In genomic region chr17:56765431-56765830, GRCm38 (mm10) we compare ENCODE assay signal across 7 mouse cellular contexts. TPM values are rescaled to one million over a fixed set of nuclear protein-coding genes. Genes with fewer than 3 reads are reported as not detected.
DNase-seq lines count a peak whose midpoint lies in the region; ATAC-seq and TF ChIP-seq lines count a peak whose summit lies in the region.

No protein-coding gene starts in this region.

- no peaks in the 10 kb centered on the region for H3K27me3 ChIP-seq in liver, adult 2 months (ENCODE audit: control insufficient read depth, insufficient read depth, low read length)
- peaks cover 10% of the 10 kb centered on the region; the same call in 1 of the 2 replicates for H3K27me3 ChIP-seq in embryonic facial prominence, embryonic 13.5 days
- H3K27me3 ChIP-seq in hindbrain, postnatal 0 days (ENCODE audit: insufficient read depth, low read length): no peaks in the 10 kb centered on the region
- H3K27me3 ChIP-seq in neural tube, embryonic 12.5 days (replicated peaks): peaks cover 9% of the 10 kb centered on the region; the same call in 1 of the 2 replicates

- TF ChIP-seq POLR2A in liver, adult 2 months (IDR thresholded peaks at IDR 0.05; ENCODE audit: extremely low read depth, insufficient read depth, low read length): no peak

- no peak for TF ChIP-seq CTCF in liver, adult 2 months (IDR thresholded peaks at IDR 0.05; ENCODE audit: low read depth, low read length)
- no peak for TF ChIP-seq CTCF in hindbrain, postnatal 0 days (IDR thresholded peaks at IDR 0.05; ENCODE audit: low read depth)

- H3K27ac ChIP-seq in liver, adult 2 months (replicated peaks; ENCODE audit: insufficient read depth, low read depth, low read length): peak overlapping the region; percentile 35
- peak overlapping the region; percentile 92; the same call in 1 of the 2 replicates for H3K27ac ChIP-seq in embryonic facial prominence, embryonic 13.5 days
- peak overlapping the region; percentile 98; the same call in 1 of the 2 replicates for H3K27ac ChIP-seq in hindbrain, postnatal 0 days
- H3K27ac ChIP-seq in neural tube, embryonic 12.5 days: no peak overlapping the region

- peak overlapping the region; percentile 51 for H3K9ac ChIP-seq in liver, adult 2 months (ENCODE audit: low read depth, low read length)
- peak overlapping the region; percentile 86 for H3K9ac ChIP-seq in embryonic facial prominence, embryonic 13.5 days
- peak overlapping the region; percentile 80 for H3K9ac ChIP-seq in hindbrain, postnatal 0 days (replicated peaks; ENCODE audit: low read length)
- H3K9ac ChIP-seq in neural tube, embryonic 12.5 days: 0 out of 2 replicates have a peak overlapping the region, but pooled peaks have one; percentile 14

- H3K79me2 ChIP-seq in liver, adult 2 months (ENCODE audit: control insufficient read depth, insufficient read depth, low read length): no peaks in the 10 kb centered on the region

- ATAC-seq in embryonic facial prominence, embryonic 13.5 days (ENCODE audit: insufficient number of reproducible peaks, insufficient read depth, low FRiP score, low TSS enrichment, low read depth): no peak
- ATAC-seq in hindbrain, postnatal 0 days: peak; percentile 2
- 0 out of 2 replicates have a peak, but pooled peaks have one; percentile 0 for ATAC-seq in neural tube, embryonic 12.5 days (ENCODE audit: low FRiP score, low read depth)

- H3K4me3 ChIP-seq in liver, adult 2 months (ENCODE audit: insufficient read depth, low read depth, low read length): peak overlapping the region; percentile 35
- peak overlapping the region; percentile 73 for H3K4me3 ChIP-seq in embryonic facial prominence, embryonic 13.5 days
- peak overlapping the region; percentile 78 for H3K4me3 ChIP-seq in hindbrain, postnatal 0 days (ENCODE audit: low read length)
- H3K4me3 ChIP-seq in neural tube, embryonic 12.5 days: peak overlapping the region; percentile 76

- H3K9me3 ChIP-seq in embryonic facial prominence, embryonic 13.5 days: no peaks in the 10 kb centered on the region
- H3K9me3 ChIP-seq in hindbrain, postnatal 0 days (ENCODE audit: low read length): no peaks in the 10 kb centered on the region
- no peaks in the 10 kb centered on the region for H3K9me3 ChIP-seq in neural tube, embryonic 12.5 days

- peaks cover 3% of the 10 kb centered on the region; the same call in 1 of the 2 replicates for H3K36me3 ChIP-seq in liver, adult 2 months (ENCODE audit: control insufficient read depth, insufficient read depth, low read length)
- H3K36me3 ChIP-seq in embryonic facial prominence, embryonic 13.5 days: peaks cover 40% of the 10 kb centered on the region
- H3K36me3 ChIP-seq in hindbrain, postnatal 0 days (ENCODE audit: insufficient read depth, low read length): peaks cover 30% of the 10 kb centered on the region
- H3K36me3 ChIP-seq in neural tube, embryonic 12.5 days: peaks cover 38% of the 10 kb centered on the region

- DNase-seq in liver, adult 2 months (ENCODE audit: extremely low read depth, low read depth, low spot score): no peak
- no peak for DNase-seq in liver
- DNase-seq in hindbrain, postnatal 0 days (ENCODE audit: low spot score): no peak
- DNase-seq in urinary bladder, postnatal 4 days (ENCODE audit: low spot score in 2 of 2): no peak
- no peak for DNase-seq in right cerebral cortex, postnatal 25 days

- WGBS in liver, adult 2 months: 12% methylated on average over 12 of the region's 12 CpGs
- WGBS in embryonic facial prominence, embryonic 13.5 days: 50% methylated on average over 12 of the region's 12 CpGs
- WGBS in hindbrain, postnatal 0 days: 49% methylated on average over 12 of the region's 12 CpGs
- 66% methylated on average over 12 of the region's 12 CpGs for WGBS in neural tube, embryonic 12.5 days

- peak overlapping the region; percentile 82 for H3K4me2 ChIP-seq in embryonic facial prominence, embryonic 13.5 days
- H3K4me2 ChIP-seq in hindbrain, postnatal 0 days (ENCODE audit: low read depth, low read length): peak overlapping the region; percentile 80
- H3K4me2 ChIP-seq in neural tube, embryonic 12.5 days (replicated peaks): peak overlapping the region; percentile 70

- peaks cover 12% of the 10 kb centered on the region for H3K4me1 ChIP-seq in liver, adult 2 months (ENCODE audit: control insufficient read depth, insufficient read depth, low read length)
- peaks cover 21% of the 10 kb centered on the region for H3K4me1 ChIP-seq in embryonic facial prominence, embryonic 13.5 days
- H3K4me1 ChIP-seq in hindbrain, postnatal 0 days (ENCODE audit: insufficient read depth, low read length): peaks cover 13% of the 10 kb centered on the region; the same call in 1 of the 2 replicates
- H3K4me1 ChIP-seq in neural tube, embryonic 12.5 days: peaks cover 21% of the 10 kb centered on the region

RNA-seq across cellular contexts. Expression of gene Dus3l, which starts 0.9 kb away (rescaled TPM):
- total RNA-seq in liver, adult 2 months (2014; rRNA removed): 7.2 and 11.9 TPM in 2 replicates
- 19.7 and 25.7 TPM in 2 replicates for polyA plus RNA-seq in liver, adult 2 months (2012; rRNA removed)
- 40.5 and 46.5 TPM in 2 replicates for polyA plus RNA-seq in embryonic facial prominence, embryonic 13.5 days (2015; fragmentation: Nextera tagmentation; extraction: Ambion mirVana)
- 79.0 and 96.5 TPM in 2 replicates for total RNA-seq in hindbrain, postnatal 0 days (2014; rRNA removed)
- 85.9 and 90.0 TPM in 2 replicates for polyA plus RNA-seq in hindbrain, postnatal 0 days (2015; fragmentation: Nextera tagmentation; extraction: Ambion mirVana)
- polyA plus RNA-seq in neural tube, embryonic 12.5 days (2016; fragmentation: Nextera tagmentation; extraction: Ambion mirVana): 49.3 and 54.3 TPM in 2 replicates

RNA-seq across cellular contexts. Expression of gene Prr22, which starts 4.6 kb away (rescaled TPM):
- total RNA-seq in liver, adult 2 months (2014; rRNA removed): 0.18 TPM in 1 of 2 replicates, not detected in the other
- 0.85 and 1.5 TPM in 2 replicates for polyA plus RNA-seq in liver, adult 2 months (2012; rRNA removed)
- polyA plus RNA-seq in embryonic facial prominence, embryonic 13.5 days (2015; fragmentation: Nextera tagmentation; extraction: Ambion mirVana): 1.2 and 1.7 TPM in 2 replicates
- total RNA-seq in hindbrain, postnatal 0 days (2014; rRNA removed): 0.21 and 2.6 TPM in 2 replicates
- 0.46 and 0.87 TPM in 2 replicates for polyA plus RNA-seq in hindbrain, postnatal 0 days (2015; fragmentation: Nextera tagmentation; extraction: Ambion mirVana)
- 1.6 and 1.8 TPM in 2 replicates for polyA plus RNA-seq in neural tube, embryonic 12.5 days (2016; fragmentation: Nextera tagmentation; extraction: Ambion mirVana)

RNA-seq across cellular contexts. Expression of gene Nrtn, which starts 8.1 kb away (rescaled TPM):
- total RNA-seq in liver, adult 2 months (2014; rRNA removed): 0.83 and 1.3 TPM in 2 replicates
- polyA plus RNA-seq in liver, adult 2 months (2012; rRNA removed): 1.9 and 3.6 TPM in 2 replicates
- polyA plus RNA-seq in embryonic facial prominence, embryonic 13.5 days (2015; fragmentation: Nextera tagmentation; extraction: Ambion mirVana): 17.7 and 18.4 TPM in 2 replicates
- total RNA-seq in hindbrain, postnatal 0 days (2014; rRNA removed): 12.9 and 15.7 TPM in 2 replicates
- polyA plus RNA-seq in hindbrain, postnatal 0 days (2015; fragmentation: Nextera tagmentation; extraction: Ambion mirVana): 4.3 TPM in 2 replicates
- 3.4 and 3.7 TPM in 2 replicates for polyA plus RNA-seq in neural tube, embryonic 12.5 days (2016; fragmentation: Nextera tagmentation; extraction: Ambion mirVana)

RNA-seq across cellular contexts. Expression of gene Vmac, which starts 47.6 kb away (rescaled TPM):
- total RNA-seq in liver, adult 2 months (2014; rRNA removed): 8.9 and 10.7 TPM in 2 replicates
- 12.3 and 15.2 TPM in 2 replicates for polyA plus RNA-seq in liver, adult 2 months (2012; rRNA removed)
- 19.2 and 24.6 TPM in 2 replicates for polyA plus RNA-seq in embryonic facial prominence, embryonic 13.5 days (2015; fragmentation: Nextera tagmentation; extraction: Ambion mirVana)
- 37.5 and 40.7 TPM in 2 replicates for total RNA-seq in hindbrain, postnatal 0 days (2014; rRNA removed)
- polyA plus RNA-seq in hindbrain, postnatal 0 days (2015; fragmentation: Nextera tagmentation; extraction: Ambion mirVana): 17.4 and 19.1 TPM in 2 replicates
- polyA plus RNA-seq in neural tube, embryonic 12.5 days (2016; fragmentation: Nextera tagmentation; extraction: Ambion mirVana): 15.0 and 16.3 TPM in 2 replicates

RNA-seq across cellular contexts. Expression of gene Ndufa11, which starts 47.9 kb away (rescaled TPM):
- total RNA-seq in liver, adult 2 months (2014; rRNA removed): 110 and 146 TPM in 2 replicates
- polyA plus RNA-seq in liver, adult 2 months (2012; rRNA removed): 462 and 466 TPM in 2 replicates
- polyA plus RNA-seq in embryonic facial prominence, embryonic 13.5 days (2015; fragmentation: Nextera tagmentation; extraction: Ambion mirVana): 397 and 420 TPM in 2 replicates
- 279 and 501 TPM in 2 replicates for total RNA-seq in hindbrain, postnatal 0 days (2014; rRNA removed)
- 691 and 728 TPM in 2 replicates for polyA plus RNA-seq in hindbrain, postnatal 0 days (2015; fragmentation: Nextera tagmentation; extraction: Ambion mirVana)
- polyA plus RNA-seq in neural tube, embryonic 12.5 days (2016; fragmentation: Nextera tagmentation; extraction: Ambion mirVana): 404 and 428 TPM in 2 replicates

Comparison
In these comparisons a context has a peak if more than half of its experiments do, and no peak if none do; other contexts are left out.
1. H3K9ac ChIP-seq: peak in every context shown above with its lines; median percentile 86 in embryonic facial prominence, embryonic 13.5 days; 80 in hindbrain, postnatal 0 days; 51 in liver, adult 2 months; 14 in neural tube, embryonic 12.5 days.